Mouse (Mus musculus): ENCODE measurements around the gene Ccdc162.

Gene Ccdc162

GRCm38 (mm10) chr10:41716029-41716897, at the start of gene Ccdc162:
TSS of gene Ccdc162 (minus strand) at chr10:41716634.
- no peak for DNase-seq (ENCODE audit: low spot score in 2 of 2)

DNA sequence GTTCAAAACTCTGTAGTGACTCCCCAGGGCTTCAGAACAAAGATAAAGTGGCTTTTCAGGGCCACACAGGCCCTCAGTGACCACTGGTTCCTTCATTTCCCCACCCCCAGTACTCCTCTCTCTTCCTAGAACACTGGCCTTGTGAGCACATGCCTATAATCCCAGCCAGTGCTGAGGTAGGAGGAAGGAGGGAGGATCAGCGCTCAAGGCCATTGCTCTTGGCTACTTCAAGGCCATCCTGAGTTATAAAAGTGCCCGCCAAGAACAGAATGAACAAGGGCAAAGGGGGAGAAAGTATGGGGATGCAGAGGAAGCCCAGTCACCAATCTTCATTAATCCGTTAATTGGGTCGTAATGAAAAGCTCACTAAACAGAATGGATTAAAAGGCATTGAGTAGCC, 49.2 kb upstream of the Ccdc162 start:
- DNase-seq (ENCODE audit: low spot score in 2 of 2), result no peak

DNA sequence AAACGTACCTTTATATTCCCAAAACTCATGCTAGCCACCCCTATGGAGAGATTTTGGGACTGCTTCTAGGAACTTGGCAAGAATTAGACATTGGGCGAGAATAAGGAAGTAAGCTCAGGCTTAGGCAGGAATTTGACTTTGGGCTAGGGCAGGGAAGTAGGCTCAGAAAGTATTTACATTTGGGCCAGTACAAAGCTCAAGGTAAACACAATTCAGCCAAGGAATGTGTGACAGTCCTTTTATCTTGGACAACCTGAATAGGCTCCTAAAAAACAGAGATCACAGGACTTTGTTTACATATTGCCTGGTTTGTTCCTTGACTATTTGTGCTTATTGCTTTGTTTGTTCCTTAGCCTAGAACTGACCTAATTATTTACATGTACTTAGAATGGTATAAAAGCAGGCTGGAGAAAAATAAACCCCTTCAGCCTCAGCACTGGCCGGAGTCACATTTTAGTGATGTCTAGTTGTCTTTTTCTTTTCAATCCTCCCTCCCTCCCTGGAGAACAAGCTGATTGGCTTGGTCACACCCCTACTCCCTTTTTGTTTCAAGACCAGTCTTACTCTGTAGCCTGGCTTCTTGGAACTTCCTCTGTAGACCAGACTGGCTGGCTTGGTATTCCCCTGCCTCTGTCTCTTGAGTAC, 47.4 kb upstream of the Ccdc162 start:
- DNase-seq (ENCODE audit: low spot score in 2 of 2), result no peak

- no peak for DNase-seq (ENCODE audit: low spot score in 2 of 2)
Measured at GRCm38 (mm10) chr10:41760866-41761265, 44.4 kb upstream of the Ccdc162 start.

GRCm38 (mm10) chr10:41758041-41758440, 41.6 kb upstream of the Ccdc162 start:
- DNase-seq (ENCODE audit: low spot score in 2 of 2), result no peak

GRCm38 (mm10) chr10:41757226-41757625, 40.8 kb upstream of the Ccdc162 start:
- no peak for DNase-seq (ENCODE audit: low spot score in 2 of 2)

DNA sequence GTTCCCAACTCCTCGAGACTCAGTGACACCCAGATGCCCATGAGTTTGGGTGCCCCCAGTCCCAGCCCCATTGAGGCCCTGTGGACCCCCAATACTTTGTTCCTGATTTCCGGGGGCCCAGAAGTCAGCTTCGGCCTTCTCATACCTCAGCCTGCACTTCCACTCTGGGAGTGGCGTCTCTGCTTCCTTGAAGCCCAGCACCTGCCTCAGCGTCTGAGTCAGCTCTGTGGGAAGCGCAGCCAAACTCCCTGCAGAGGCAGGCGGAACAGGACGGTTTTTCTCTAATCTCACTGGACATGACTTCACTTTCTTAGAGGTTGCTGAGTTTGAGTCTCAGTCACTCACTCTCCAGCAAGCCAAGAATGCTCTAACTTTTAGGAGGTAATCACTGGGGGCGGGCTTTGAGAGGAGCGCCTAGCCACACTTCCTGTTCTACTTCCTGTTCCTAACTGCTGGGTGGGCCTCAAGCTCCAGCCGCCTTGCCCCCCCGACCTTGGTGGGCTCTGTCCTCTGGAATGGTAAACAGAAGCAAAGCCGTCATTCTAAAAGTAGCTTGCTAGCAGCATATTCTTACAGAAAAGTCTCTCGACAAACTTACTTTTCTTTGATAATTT, 35.5 kb upstream of the Ccdc162 start:
- DNase-seq (ENCODE audit: low spot score in 2 of 2), result no peak

DNA sequence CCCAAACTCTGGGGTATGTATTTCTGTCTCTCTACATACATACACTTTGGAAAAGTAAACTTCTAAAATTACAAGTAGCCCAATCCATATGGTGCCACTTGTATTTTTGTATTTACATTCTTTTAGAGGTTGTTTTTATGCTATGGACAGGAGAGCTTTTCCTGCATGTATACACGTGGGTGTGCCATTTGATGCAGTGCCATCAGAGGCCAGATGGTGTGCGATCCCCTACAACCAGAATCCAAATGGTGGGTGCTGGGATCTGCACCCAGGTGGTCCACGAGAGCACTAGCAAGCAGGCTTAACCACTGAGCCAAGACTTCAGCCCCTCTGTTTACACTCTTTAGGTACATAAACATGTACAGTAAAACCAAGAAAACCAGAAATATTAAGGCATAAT, 32.9 kb upstream of the Ccdc162 start:
- DNase-seq (ENCODE audit: low spot score in 2 of 2), result no peak

DNA sequence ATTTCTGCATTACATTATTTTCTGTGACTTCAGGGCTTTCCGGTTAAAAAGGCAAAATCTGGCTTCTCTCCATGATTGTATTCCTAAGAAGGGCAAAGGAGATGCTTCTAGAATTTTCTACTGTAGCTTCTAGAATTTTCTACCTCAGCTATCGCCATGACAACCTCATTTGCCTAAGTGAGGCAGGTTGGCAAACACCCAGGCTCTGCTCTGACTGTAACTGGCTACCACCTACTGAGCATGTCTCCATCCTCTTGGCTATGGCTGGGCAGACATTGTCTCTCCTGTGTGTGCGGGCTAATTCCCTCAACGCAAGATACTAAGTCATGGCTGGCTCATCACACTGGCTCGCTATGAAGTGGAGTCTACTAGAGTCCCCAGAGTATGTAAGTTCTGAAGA, 30.1 kb upstream of the Ccdc162 start:
- peak; percentile 39 to 64 for DNase-seq (ENCODE audit: low spot score in 2 of 2)

DNA sequence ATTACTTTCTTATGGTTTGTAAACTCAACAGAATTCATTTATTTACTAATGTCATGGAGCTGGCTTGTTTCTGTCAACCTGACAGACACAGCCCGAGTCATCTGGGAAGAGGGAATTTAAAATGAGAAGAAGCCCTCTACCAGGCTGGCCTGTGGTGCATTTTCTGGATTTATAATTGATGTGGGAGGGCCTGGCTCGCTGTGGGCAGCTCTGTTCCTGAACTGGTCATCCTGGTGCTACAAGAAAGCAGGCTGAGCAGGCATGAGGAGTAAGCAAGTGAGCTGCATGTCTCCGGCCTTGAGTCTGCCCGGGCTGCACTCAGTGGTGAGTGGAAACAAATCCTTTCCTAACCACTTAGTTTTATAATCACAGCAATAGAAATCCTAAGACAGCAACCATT, 27.6 kb upstream of the Ccdc162 start:
- DNase-seq (ENCODE audit: low spot score in 2 of 2), result no peak

DNA sequence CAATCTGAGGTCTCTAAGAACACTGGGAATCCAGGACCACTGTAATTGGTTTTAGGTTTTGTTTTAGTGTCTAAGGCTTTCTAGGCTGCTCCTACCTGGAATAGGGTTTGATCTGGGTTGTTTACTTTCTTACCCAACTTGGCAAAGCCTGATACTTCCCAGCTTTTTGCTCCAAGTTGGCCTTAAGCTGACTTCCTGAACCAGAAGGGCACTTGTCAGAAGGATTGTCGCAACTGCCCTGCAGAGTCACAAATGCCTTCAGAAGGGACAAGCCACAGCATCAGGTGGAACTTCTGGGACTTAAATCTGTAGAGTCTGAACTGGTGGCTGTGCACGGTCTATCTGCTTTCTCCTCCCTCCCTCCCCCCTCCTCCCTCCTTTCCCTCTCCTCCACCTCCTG, 23.8 kb upstream of the Ccdc162 start:
- no peak for DNase-seq (ENCODE audit: low spot score in 2 of 2)

DNA sequence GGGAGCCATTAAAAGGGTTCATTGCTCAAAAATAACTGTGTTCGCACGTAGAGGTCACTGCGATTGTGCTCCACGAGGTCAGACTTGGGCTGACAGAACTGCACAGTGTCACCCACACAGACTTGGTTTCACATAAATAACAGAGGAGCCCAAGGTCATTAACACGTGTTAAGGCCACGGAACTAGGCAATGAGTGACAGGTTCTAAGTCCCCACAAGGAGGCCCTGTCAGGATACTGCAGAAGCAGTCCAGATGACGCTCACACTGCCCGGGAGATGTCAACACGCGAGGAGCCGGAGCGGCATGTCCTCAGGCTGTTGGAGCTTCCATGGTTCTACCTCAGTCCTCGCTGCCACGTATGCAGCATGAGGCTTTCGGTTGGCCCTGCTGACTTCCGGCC, 20.8 kb upstream of the Ccdc162 start:
- no peak for DNase-seq (ENCODE audit: low spot score in 2 of 2)

- no peak for DNase-seq (ENCODE audit: low spot score in 2 of 2)
Measured at GRCm38 (mm10) chr10:41735398-41735797, 19.0 kb upstream of the Ccdc162 start.

DNA sequence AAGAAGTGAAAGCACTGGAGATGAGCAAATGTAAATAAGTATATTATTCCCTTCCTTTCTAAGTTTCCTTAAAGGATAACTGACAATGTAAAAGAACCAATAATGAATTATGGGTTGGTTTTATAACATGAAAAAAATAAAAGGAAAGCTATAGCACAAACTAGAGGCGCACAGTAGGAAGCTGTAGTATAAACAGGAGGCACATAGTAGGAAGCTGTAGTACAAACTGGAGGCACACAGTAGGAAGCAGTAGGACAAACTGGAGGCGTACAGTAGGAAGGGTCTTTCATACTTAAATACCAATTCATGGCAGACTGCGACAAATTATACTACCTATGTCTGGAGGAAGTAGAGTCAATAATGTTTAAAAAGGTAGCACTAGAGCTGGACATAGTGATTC, 16.8 kb upstream of the Ccdc162 start:
- no peak for DNase-seq (ENCODE audit: low spot score in 2 of 2)

DNA sequence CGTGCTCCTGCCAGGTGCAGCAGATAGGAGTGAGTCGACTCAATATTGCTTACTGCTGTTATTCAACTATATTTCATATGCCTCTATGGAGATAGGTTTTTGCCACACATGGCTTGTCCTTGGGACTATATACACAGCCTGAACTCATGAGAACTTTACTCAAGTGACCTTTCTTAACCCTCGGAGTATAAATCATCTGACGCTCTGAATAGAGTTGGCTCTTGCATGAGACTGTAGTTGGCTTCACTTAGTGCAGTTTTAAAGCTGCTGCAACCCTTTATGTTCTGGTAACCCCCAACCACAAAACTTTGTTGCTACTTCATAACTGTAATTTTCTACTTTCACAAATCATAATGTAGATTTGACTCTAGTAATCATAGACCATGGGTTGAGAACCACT, 15.5 kb upstream of the Ccdc162 start:
- DNase-seq (ENCODE audit: low spot score in 2 of 2), result no peak

DNA sequence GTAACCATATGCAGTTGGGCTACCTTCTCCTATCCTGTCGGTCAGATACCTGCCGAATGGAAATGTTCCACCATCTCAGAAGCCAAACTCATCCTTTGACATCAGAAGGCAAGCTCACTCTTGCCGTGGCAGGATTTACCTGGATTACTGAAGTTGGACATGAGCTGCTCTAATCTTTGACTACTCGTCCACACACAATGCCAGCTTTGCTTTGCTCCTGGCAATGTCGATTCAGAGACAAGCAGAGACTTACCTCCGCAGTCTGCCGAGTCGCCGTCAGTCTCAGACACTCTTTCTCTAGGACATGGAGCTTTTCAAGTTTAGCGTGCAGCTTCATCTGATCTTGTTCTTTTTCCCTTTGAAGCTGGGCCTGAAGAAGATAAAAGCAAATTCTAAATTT, 14.3 kb upstream of the Ccdc162 start:
- no peak for DNase-seq (ENCODE audit: low spot score in 2 of 2)

GRCm38 (mm10) chr10:41726215-41726614, 9.8 kb upstream of the Ccdc162 start:
- DNase-seq (ENCODE audit: low spot score in 2 of 2), result no peak

DNA sequence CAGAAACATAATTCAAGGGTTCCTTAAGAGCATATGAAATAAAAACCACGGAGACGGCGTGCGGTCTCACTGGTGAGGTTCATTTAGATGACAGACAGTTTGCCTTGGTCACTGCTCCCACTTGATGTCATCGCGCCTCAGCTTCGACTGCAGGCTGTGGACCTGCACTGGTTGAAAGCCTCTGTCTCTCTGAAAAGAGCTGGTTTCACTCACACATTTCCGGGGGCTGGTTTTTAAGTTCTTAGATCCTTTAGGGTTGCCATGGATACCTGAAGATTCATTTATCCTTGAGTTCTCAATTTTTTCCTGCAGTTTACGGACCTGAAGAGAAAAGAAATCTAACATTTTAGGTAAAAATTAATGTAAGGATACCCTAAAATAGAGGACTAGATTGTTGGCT, 3.2 kb upstream of the Ccdc162 start:
- no peak for DNase-seq (ENCODE audit: low spot score in 2 of 2)

DNA sequence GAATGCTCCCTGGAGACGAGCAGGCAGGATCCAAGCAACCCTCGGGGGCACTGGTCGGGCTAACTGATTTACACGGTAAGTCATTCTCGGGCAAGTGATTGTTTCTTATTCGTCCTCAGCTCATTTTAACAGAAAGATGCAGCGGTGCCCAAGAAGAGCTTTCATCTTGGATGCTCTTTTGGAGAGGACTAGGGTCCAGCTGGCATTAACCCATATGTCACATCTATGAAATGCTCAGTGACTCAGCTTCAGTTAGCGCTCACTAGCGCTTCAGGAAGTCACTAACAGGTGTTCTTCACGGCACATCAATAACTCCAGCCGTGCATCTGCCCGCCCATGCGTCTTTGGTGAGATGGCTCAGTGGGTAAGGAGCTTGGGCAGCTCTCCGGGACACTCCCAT, 877 bp downstream of the Ccdc162 start:
- no peak for DNase-seq (ENCODE audit: low spot score in 2 of 2)

- DNase-seq (ENCODE audit: low spot score in 2 of 2), result no peak
Measured at GRCm38 (mm10) chr10:41711467-41711866, 5.0 kb downstream of the Ccdc162 start.

DNA sequence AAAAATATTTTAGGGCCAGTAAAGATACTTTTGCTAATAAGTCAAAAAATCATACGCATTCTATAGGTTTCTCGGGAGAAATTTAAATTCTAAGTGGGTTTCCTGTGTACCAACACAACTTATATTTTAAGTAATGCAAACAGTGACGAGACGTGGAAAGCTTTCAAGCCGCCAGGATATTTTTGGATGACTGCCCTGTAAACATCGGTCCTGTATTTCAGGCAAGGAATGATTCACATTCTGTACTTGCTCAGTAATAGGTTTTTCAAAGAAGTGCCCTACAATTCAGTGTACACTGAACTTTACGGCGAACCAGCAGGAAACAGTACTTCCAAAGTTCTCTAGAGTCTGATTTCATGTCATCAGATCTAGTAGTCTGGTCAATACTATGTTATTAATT, 5.7 kb downstream of the Ccdc162 start:
- no peak for DNase-seq (ENCODE audit: low spot score in 2 of 2)

- DNase-seq (ENCODE audit: low spot score in 2 of 2), result no peak
Measured at GRCm38 (mm10) chr10:41709341-41709740, 7.1 kb downstream of the Ccdc162 start.

DNA sequence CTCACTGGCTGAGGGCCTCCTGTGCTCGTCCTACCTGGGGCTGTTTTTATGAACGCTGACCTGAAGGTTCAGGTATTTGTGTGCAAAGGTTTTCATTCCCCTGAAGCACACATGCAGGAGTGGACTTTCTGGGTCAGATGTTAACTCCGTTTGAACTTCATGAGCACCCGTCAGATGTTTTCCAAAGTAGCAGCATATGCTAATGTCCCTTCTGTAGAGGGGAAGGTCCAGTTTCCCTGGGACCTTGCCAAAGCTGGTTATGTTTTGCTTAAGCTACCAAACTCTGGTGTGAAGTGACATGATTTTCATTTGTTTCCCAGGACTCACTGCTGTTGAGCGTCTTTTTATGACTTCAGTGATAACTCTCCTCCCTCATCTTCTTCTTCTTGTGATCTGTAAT, 16.8 kb downstream of the Ccdc162 start:
- no peak for DNase-seq (ENCODE audit: low spot score in 2 of 2)

Data from frontal cortex, postnatal 10 days (tissue).